Mouse (Mus musculus): ENCODE data around the gene Ccdc162.

The Ccdc162 gene

GRCm38 (mm10) chr10:41716029-41716897 lies at the start of gene Ccdc162:
Gene Ccdc162, minus strand, starts transcription at chr10:41716634.
- DNase-seq (ENCODE audit: low read depth), result no peak

GRCm38 (mm10) chr10:41765586-41765985 lies 49.2 kb upstream of the Ccdc162 start:
- no peak for DNase-seq (ENCODE audit: low read depth)

- no peak for DNase-seq (ENCODE audit: low read depth)
Observed at GRCm38 (mm10) chr10:41763741-41764385, 47.4 kb upstream of the Ccdc162 start.

GRCm38 (mm10) chr10:41760866-41761265 lies 44.4 kb upstream of the Ccdc162 start:
- no peak for DNase-seq (ENCODE audit: low read depth)

- no peak for DNase-seq (ENCODE audit: low read depth)
Observed at GRCm38 (mm10) chr10:41758041-41758440, 41.6 kb upstream of the Ccdc162 start.

- no peak for DNase-seq (ENCODE audit: low read depth)
Observed at GRCm38 (mm10) chr10:41757226-41757625, 40.8 kb upstream of the Ccdc162 start.

- DNase-seq (ENCODE audit: low read depth), result peak; percentile 63
Observed at GRCm38 (mm10) chr10:41751867-41752480, 35.5 kb upstream of the Ccdc162 start.

GRCm38 (mm10) chr10:41749306-41749705 lies 32.9 kb upstream of the Ccdc162 start:
- no peak for DNase-seq (ENCODE audit: low read depth)

GRCm38 (mm10) chr10:41746554-41746953 lies 30.1 kb upstream of the Ccdc162 start:
- no peak for DNase-seq (ENCODE audit: low read depth)

GRCm38 (mm10) chr10:41744006-41744405 lies 27.6 kb upstream of the Ccdc162 start:
- no peak for DNase-seq (ENCODE audit: low read depth)

- no peak for DNase-seq (ENCODE audit: low read depth)
Observed at GRCm38 (mm10) chr10:41740221-41740620, 23.8 kb upstream of the Ccdc162 start.

GRCm38 (mm10) chr10:41737245-41737644 lies 20.8 kb upstream of the Ccdc162 start:
- no peak for DNase-seq (ENCODE audit: low read depth)

GRCm38 (mm10) chr10:41735398-41735797 lies 19.0 kb upstream of the Ccdc162 start:
- DNase-seq (ENCODE audit: low read depth), result no peak

- no peak for DNase-seq (ENCODE audit: low read depth)
Observed at GRCm38 (mm10) chr10:41733214-41733613, 16.8 kb upstream of the Ccdc162 start.

- no peak for DNase-seq (ENCODE audit: low read depth)
Observed at GRCm38 (mm10) chr10:41731932-41732331, 15.5 kb upstream of the Ccdc162 start.

- no peak for DNase-seq (ENCODE audit: low read depth)
Observed at GRCm38 (mm10) chr10:41730746-41731145, 14.3 kb upstream of the Ccdc162 start.

- no peak for DNase-seq (ENCODE audit: low read depth)
Observed at GRCm38 (mm10) chr10:41726215-41726614, 9.8 kb upstream of the Ccdc162 start.

- no peak for DNase-seq (ENCODE audit: low read depth)
Observed at GRCm38 (mm10) chr10:41719587-41719986, 3.2 kb upstream of the Ccdc162 start.

- no peak for DNase-seq (ENCODE audit: low read depth)
Observed at GRCm38 (mm10) chr10:41715557-41715956, 877 bp downstream of the Ccdc162 start.

- DNase-seq (ENCODE audit: low read depth), result no peak
Observed at GRCm38 (mm10) chr10:41711467-41711866, 5.0 kb downstream of the Ccdc162 start.

- DNase-seq (ENCODE audit: low read depth), result no peak
Observed at GRCm38 (mm10) chr10:41710773-41711172, 5.7 kb downstream of the Ccdc162 start.

- no peak for DNase-seq (ENCODE audit: low read depth)
Observed at GRCm38 (mm10) chr10:41709341-41709740, 7.1 kb downstream of the Ccdc162 start.

GRCm38 (mm10) chr10:41699669-41700068 lies 16.8 kb downstream of the Ccdc162 start:
- no peak for DNase-seq (ENCODE audit: low read depth)

All from naive thymus-derived CD4-positive, alpha-beta T cell, adult 2 months (primary cell).